Mouse (Mus musculus) forebrain, postnatal 0 days (tissue): ENCODE measurements around the gene Pou6f2. TPM values are rescaled to one million over a fixed set of nuclear protein-coding genes. Genes with fewer than 3 reads are reported as not detected.

Experiments used
- ATAC-seq: fragments of 200-750 bp; cut with Nextera tagmentation; 2 replicates; pipeline ENCODE4 v1.8.0; 2017; ENCODE audit warnings: mild to moderate bottlenecking, moderate library complexity
- DNase-seq: peaks from one replicate; pipeline ENCODE4 v3.0.0-alpha.2; 2015
- H3K27ac ChIP-seq: fragments of 300-500 bp; sonication (generic); 2 replicates; pipeline ENCODE4 v1.5.1; 2014; ENCODE audit warnings: low read depth, mild to moderate bottlenecking, antibody characterized with exemption, low read length, moderate library complexity, mixed read lengths
- H3K27me3 ChIP-seq: fragments of 300-500 bp; sonication (generic); 2 replicates; pipeline ENCODE4 v1.6.1; 2014; ENCODE audit warnings: mild to moderate bottlenecking, low read length, mixed read lengths; ENCODE audit not compliant: insufficient read depth
- H3K36me3 ChIP-seq: fragments of 300-500 bp; sonication (generic); 2 replicates; pipeline ENCODE4 v1.6.1; 2014; ENCODE audit warnings: mild to moderate bottlenecking, moderate library complexity; ENCODE audit not compliant: insufficient read depth
- H3K4me1 ChIP-seq: fragments of 300-500 bp; sonication (generic); 2 replicates; pipeline ENCODE4 v1.6.1; 2014; ENCODE audit warnings: antibody characterized with exemption; ENCODE audit not compliant: insufficient read depth
- H3K4me2 ChIP-seq: fragments of 300-500 bp; sonication (generic); 2 replicates; pipeline ENCODE4 v1.6.1; 2014; ENCODE audit warnings: low read depth, mild to moderate bottlenecking, moderate library complexity
- H3K4me3 ChIP-seq: fragments of 300-500 bp; sonication (generic); 2 replicates; pipeline ENCODE4 v1.5.1; 2014; ENCODE audit warnings: low read depth, low read length, mixed read lengths
- H3K9ac ChIP-seq: fragments of 300-500 bp; sonication (generic); 2 replicates; pipeline ENCODE4 v1.6.1; 2014; ENCODE audit warnings: mild to moderate bottlenecking
- H3K9me3 ChIP-seq: fragments of 300-500 bp; sonication (generic); 2 replicates; pipeline ENCODE4 v1.6.1; 2016; ENCODE audit warnings: low read length
- CTCF ChIP-seq: sonication (generic); IDR thresholded peaks from 2 replicates; pipeline ENCODE4 v1.5.1; 2016; ENCODE audit warnings: antibody characterized with exemption, control low read depth, low read depth
- WGBS: fragments of 180-500 bp; shearing (Covaris S2); extraction: QIAGEN DNeasy Blood & Tissue Kit; methylation state at CpG from one replicate; pipeline ENCODE4 v1.1.7; 2014; 5-methylcytosine and 5-hydroxymethylcytosine counted together
- polyA plus RNA-seq: library from polyadenylated mRNA; unstranded; fragments of >200 nt; fragmentation: Nextera tagmentation; extraction: Ambion mirVana; gene quantifications from 2 replicates; pipeline ENCODE4 v1.2.1, GENCODE M21; 2015
- total RNA-seq: library from RNA; depleted of rRNA; stranded (reverse); fragments of >200 nt; gene quantifications from 2 replicates; pipeline ENCODE4 v1.2.3, GENCODE M21; 2014

Gene Pou6f2
- total and polyA plus RNA-seq, 2 experiments from 2014 or later, result 2.4 to 9.7 TPM

DNA sequence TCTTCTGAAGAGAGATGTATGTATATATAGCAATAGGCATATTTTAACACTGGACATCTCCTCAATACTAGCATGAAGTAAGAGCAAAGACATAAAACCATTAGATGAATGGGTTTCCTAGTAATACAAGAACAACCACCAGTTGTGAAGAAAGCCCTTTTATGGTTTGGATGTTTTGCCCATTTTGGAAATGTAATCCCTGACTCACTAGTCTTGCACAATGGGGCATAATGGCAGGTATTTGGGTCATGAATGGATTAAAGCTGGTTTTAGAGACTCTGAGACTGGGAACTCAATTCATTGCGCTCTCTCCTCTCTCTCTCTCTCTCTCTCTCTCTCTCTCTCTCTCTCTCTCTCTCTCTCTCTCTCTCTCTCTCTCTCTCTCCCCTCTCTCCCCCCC, 97.5 kb downstream of the Pou6f2 start:
- Histone ChIP-seq H3K4me2 (no peak overlapping the region), H3K27me3 (no peaks in the 10 kb centered on the region), H3K4me1 (no peaks in the 10 kb centered on the region), H3K9ac (no peak overlapping the region), H3K4me3 (no peak overlapping the region), H3K27ac (no peak overlapping the region), H3K36me3 (no peaks in the 10 kb centered on the region), H3K9me3 (no peaks in the 10 kb centered on the region)
- ATAC-seq (no peak), DNase-seq (no peak)
- WGBS, result 83% methylated on average over 1 of the region's 1 CpGs
- TF ChIP-seq CTCF, result no peak

DNA sequence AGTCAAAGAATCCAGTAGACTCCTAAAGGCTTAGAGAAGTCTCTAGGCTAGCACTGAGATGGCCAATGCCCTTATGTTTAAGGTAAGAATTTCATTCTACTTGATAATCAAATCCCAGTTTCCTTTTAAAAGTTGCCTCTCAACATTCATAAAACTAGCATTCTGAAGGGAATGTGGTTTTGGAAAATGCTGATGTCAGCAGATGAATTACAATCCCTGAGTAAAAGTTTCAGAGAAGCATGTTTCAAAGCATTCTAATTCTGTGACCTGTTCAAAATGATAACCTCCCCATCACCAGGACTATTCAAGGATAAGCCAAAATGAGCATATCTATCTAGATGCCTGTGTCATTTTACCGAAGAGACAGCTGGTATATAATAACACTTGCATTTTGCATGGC, 104.0 kb downstream of the Pou6f2 start:
- ATAC-seq (no peak), DNase-seq (no peak)
- TF ChIP-seq CTCF, result no peak
- no peak overlapping the region for H3K27ac ChIP-seq
- H3K9me3 ChIP-seq, result no peaks in the 10 kb centered on the region
- 91% methylated on average over 1 of the region's 1 CpGs for WGBS
- no peak overlapping the region for H3K4me2 ChIP-seq
- no peaks in the 10 kb centered on the region for H3K4me1 ChIP-seq
- H3K4me3 ChIP-seq, result no peak overlapping the region
- H3K27me3 ChIP-seq, result no peaks in the 10 kb centered on the region
- no peak overlapping the region for H3K9ac ChIP-seq
- H3K36me3 ChIP-seq, result no peaks in the 10 kb centered on the region

DNA sequence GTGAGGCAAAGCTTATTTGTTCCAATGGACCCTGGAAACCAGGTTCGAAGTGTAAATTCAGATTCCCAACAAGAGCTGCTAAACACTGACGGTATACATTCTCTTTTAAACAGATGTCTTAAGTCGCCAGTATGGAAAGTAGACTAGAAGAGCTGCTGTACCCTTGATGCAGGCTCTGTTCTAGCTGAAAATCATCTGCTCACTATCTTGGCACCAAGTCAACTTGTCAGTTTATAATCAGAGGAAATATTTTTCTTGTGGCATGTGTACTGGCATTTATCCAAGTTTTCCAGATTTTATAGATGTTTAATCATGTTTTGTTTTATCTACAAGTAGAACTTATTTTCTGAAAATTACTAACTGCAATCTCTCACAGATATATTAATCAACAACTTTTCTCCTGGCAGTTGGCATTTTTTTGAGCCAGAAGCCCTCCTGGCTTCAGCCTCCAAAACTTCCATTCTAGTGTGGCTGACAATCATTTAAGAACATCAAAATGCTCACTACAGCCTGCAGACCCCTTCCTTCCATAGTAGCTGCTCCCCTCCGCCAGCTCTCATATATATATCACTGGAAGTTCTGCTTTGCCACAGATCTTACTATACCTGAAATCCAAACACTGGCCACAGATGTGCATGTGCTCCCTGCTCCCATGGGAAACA, 107.1 kb downstream of the Pou6f2 start:
- H3K27me3 ChIP-seq, result no peaks in the 10 kb centered on the region
- H3K27ac ChIP-seq, result no peak overlapping the region
- 66% methylated on average over 4 of the region's 4 CpGs for WGBS
- DNase-seq, result peak; percentile 26
- ATAC-seq, result peak; percentile 25; the same call in 1 of the 2 replicates
- no peak overlapping the region for H3K9ac ChIP-seq
- no peak for TF ChIP-seq CTCF
- H3K4me1 ChIP-seq, result no peaks in the 10 kb centered on the region
- no peak overlapping the region for H3K4me3 ChIP-seq
- H3K9me3 ChIP-seq, result no peaks in the 10 kb centered on the region
- H3K36me3 ChIP-seq, result no peaks in the 10 kb centered on the region
- H3K4me2 ChIP-seq, result no peak overlapping the region

DNA sequence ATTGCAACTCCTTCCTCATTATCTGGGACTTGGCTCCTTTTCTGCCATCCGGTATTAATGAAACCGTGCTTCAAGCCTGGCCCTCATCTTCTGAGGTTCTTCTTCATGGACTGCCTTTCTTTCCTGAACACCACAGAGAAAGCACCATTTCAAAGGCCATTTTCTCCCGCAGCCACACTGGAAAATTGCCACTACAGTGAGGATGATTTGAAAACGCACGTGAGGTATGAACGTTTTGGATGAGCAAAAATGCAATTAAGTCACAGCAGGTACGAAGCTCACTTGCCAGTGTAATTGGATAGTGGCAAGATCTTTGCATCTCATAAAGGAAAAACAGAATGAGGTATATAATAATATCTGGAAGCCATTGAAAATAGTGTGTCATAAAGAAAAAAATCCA, 110.0 kb downstream of the Pou6f2 start:
- DNase-seq, result no peak
- no peak for TF ChIP-seq CTCF
- H3K27ac ChIP-seq, result no peak overlapping the region
- no peak overlapping the region for H3K4me2 ChIP-seq
- no peak overlapping the region for H3K4me3 ChIP-seq
- no peaks in the 10 kb centered on the region for H3K27me3 ChIP-seq
- H3K4me1 ChIP-seq, result no peaks in the 10 kb centered on the region
- H3K36me3 ChIP-seq, result no peaks in the 10 kb centered on the region
- no peak overlapping the region for H3K9ac ChIP-seq
- no peaks in the 10 kb centered on the region for H3K9me3 ChIP-seq
- 57% methylated on average over 7 of the region's 7 CpGs for WGBS
- ATAC-seq, result no peak

DNA sequence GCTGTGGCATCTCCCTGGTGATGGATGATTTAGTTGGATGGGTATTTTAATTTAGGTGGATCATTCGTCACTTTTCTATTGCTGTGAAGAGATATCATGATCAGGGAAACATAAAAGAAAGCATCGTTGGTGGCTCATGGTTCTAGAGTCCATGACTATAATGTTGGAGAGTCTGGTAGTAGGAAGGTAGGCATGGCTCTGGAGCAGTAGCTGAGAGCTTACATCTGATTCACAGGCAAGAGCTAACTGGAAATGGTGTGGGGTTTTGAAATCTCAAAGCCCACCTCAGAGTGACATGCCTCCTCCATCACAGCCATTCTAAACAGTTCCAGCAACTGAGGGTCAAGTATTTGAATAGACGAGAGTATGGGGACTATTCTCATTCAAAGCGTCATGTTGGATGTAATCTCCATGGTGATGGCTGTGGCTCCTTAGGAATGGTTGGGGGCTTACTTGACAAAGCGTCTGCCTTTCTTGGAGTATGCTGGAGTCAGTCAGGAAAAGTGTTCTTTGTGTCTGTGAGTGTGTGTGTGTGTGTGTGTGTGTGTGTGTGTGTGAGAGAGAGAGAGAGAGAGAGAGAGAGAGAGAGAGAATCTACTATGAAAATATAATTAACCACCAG, 115.0 kb downstream of the Pou6f2 start:
- Histone ChIP-seq H3K4me1 (peaks cover 6% of the 10 kb centered on the region; the same call in 1 of the 2 replicates), H3K27ac (no peak overlapping the region), H3K36me3 (no peaks in the 10 kb centered on the region), H3K4me2 (no peak overlapping the region), H3K9me3 (no peaks in the 10 kb centered on the region), H3K9ac (no peak overlapping the region), H3K4me3 (no peak overlapping the region), H3K27me3 (no peaks in the 10 kb centered on the region)
- WGBS, result 35% methylated on average over 5 of the region's 5 CpGs
- DNase-seq (peak; percentile 33), ATAC-seq (peak; percentile 65; the same call in 1 of the 2 replicates)
- no peak for TF ChIP-seq CTCF

DNA sequence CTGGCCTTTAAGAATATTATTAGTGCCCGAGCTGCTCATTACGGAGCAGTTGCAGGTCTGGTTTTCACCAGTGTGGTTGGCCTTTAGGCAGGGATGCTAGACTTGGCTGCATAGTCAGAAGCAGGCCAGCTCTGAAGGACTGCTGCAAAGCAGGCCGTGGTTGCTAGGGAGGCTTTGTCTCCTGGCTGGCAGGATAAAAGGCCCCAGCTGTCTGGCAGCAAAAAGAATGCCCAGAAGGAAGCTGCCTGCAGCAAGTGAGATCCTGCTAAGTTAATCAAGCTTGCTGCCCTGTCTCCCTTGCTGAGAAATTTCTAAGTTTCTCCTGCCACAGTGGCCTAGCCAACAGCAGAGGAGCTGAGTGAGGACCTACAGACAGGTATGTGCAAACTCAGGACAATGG, 116.4 kb downstream of the Pou6f2 start:
- 8% methylated on average over 3 of the region's 3 CpGs for WGBS
- Histone ChIP-seq H3K4me3 (no peak overlapping the region), H3K4me2 (no peak overlapping the region), H3K27me3 (no peaks in the 10 kb centered on the region), H3K9me3 (no peaks in the 10 kb centered on the region), H3K4me1 (peaks cover 6% of the 10 kb centered on the region; the same call in 1 of the 2 replicates), H3K27ac (peak overlapping the region; percentile 46; the same call in 1 of the 2 replicates), H3K36me3 (no peaks in the 10 kb centered on the region), H3K9ac (no peak overlapping the region)
- TF ChIP-seq CTCF, result no peak
- DNase-seq (peak; percentile 75), ATAC-seq (peak; percentile 90)

DNA sequence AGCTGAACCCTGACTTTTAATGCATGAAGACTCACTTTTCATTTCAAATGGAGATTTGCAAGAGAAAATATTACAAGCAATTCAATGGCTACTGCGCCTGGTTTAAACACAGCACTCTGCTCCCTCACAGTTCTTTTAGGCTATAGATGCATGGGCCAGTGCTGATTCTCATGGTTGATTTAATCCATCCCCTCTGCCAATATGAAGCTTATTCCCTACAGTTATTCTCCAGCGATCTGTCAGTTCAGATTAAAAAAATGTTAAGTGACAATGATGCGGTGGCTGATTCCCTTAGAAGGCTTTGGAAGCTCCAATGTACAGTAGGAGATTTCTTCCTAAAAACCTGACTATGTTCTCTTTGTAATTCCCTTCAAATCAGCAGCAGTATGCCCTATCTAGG, 144.4 kb downstream of the Pou6f2 start:
- H3K4me2 ChIP-seq, result no peak overlapping the region
- H3K9me3 ChIP-seq, result no peaks in the 10 kb centered on the region
- H3K9ac ChIP-seq, result no peak overlapping the region
- no peak overlapping the region for H3K4me3 ChIP-seq
- no peak for DNase-seq
- no peaks in the 10 kb centered on the region for H3K27me3 ChIP-seq
- H3K36me3 ChIP-seq, result no peaks in the 10 kb centered on the region
- no peak for ATAC-seq
- no peak overlapping the region for H3K27ac ChIP-seq
- no peak for TF ChIP-seq CTCF
- no peaks in the 10 kb centered on the region for H3K4me1 ChIP-seq
- 90% methylated on average over 3 of the region's 3 CpGs for WGBS
